Mouse (Mus musculus) heart, embryonic 11.5 days (tissue): ENCODE data around the gene Dennd6b. TPM values are rescaled to one million over a fixed set of nuclear protein-coding genes. Genes with fewer than 3 reads are reported as not detected.

ENCODE experiments used
- ATAC-seq: fragments of 200-750 bp; cut with Nextera tagmentation; replicated peaks from 2 replicates; pipeline ENCODE4 v1.8.0; 2017; ENCODE audit warnings: moderate library complexity; ENCODE audit not compliant: insufficient number of reproducible peaks, low FRiP score, low TSS enrichment
- H3K27ac ChIP-seq: fragments of 300-500 bp; sonication (generic); 2 replicates; pipeline ENCODE4 v1.5.1; 2014; ENCODE audit warnings: mild to moderate bottlenecking, low read depth, low read length
- H3K27me3 ChIP-seq: fragments of 300-500 bp; sonication (generic); 2 replicates; pipeline ENCODE4 v1.6.1; 2014; ENCODE audit warnings: mild to moderate bottlenecking, low read length, mixed read lengths; ENCODE audit not compliant: control insufficient read depth, insufficient read depth
- H3K36me3 ChIP-seq: fragments of 300-500 bp; sonication (generic); 2 replicates; pipeline ENCODE4 v1.6.1; 2014; ENCODE audit warnings: mild to moderate bottlenecking, low read length, moderate library complexity, mixed read lengths; ENCODE audit not compliant: control insufficient read depth, insufficient read depth
- H3K4me1 ChIP-seq: fragments of 300-500 bp; sonication (generic); 2 replicates; pipeline ENCODE4 v1.6.1; 2014; ENCODE audit warnings: low read length; ENCODE audit not compliant: control insufficient read depth, insufficient read depth
- H3K4me2 ChIP-seq: fragments of 300-500 bp; sonication (generic); 2 replicates; pipeline ENCODE4 v1.6.1; 2014; ENCODE audit warnings: mild to moderate bottlenecking, moderate library complexity
- H3K4me3 ChIP-seq: fragments of 300-500 bp; sonication (generic); 2 replicates; pipeline ENCODE4 v1.5.1; 2014; ENCODE audit warnings: low read depth, low read length
- H3K9ac ChIP-seq: fragments of 300-500 bp; sonication (generic); 2 replicates; pipeline ENCODE4 v1.6.1; 2014; ENCODE audit warnings: mild to moderate bottlenecking, low read depth, low read length, moderate library complexity
- H3K9me3 ChIP-seq: fragments of 300-500 bp; sonication (generic); replicated peaks from 2 replicates; pipeline ENCODE4 v1.6.1; 2016; ENCODE audit warnings: low read length; ENCODE audit not compliant: control insufficient read depth
- WGBS: fragments of 180-500 bp; shearing (Covaris S2); extraction: QIAGEN DNeasy Blood & Tissue Kit; methylation state at CpG from one replicate; pipeline ENCODE4 v1.1.7; 2014; ENCODE audit not compliant: insufficient replicate concordance; 5-methylcytosine and 5-hydroxymethylcytosine counted together
- microRNA-seq: library from miRNA; unstranded; fragments of <30 nt; microRNA quantifications from one replicate; pipeline ENCODE4, GENCODE M21; 2016; ENCODE audit warnings: borderline number of aligned reads
- polyA plus RNA-seq: library from polyadenylated mRNA; unstranded; fragments of >200 nt; fragmentation: Nextera tagmentation; extraction: Ambion mirVana; gene quantifications from 2 replicates; pipeline ENCODE4 v1.2.1, GENCODE M21; 2014

Gene Dennd6b
- polyA plus RNA-seq, 1 experiment from 2014 or later = 18.5 TPM

DNA sequence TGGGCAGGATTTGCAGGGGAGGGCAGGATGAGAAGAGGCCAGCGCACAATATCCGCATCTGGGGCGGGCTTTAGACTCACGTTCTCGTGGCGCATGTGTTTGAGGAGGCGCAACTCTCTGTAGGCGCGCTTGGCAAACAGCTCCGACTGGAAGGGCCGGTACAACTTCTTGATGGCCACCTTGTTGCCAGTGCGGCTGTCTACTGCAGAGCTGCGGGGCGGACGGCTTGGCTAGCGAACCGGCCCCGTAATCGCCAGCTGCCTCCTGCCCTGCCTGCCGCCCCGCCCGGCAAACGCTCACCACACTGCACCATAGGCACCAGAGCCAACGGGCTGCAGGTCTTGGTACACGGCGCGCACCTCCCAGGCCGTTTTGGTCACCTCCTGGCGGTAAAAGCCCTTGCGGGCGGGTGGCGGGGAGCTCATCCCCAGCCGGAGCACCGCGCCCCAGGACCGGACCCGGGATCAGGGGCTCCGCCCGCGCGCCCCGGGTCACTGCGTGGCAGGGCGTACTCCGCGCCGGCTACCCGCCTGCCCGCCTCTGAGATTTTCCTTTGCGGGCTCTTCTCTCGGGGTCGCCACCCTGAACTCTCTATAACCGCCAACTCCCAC is 56.1 kb downstream of the Dennd6b start:
- Histone ChIP-seq H3K27ac (no peak overlapping the region), H3K27me3 (peaks cover 29% of the 10 kb centered on the region), H3K4me1 (peaks cover 21% of the 10 kb centered on the region), H3K4me3 (peak overlapping the region; percentile 51), H3K4me2 (peak overlapping the region; percentile 92), H3K9ac (peak overlapping the region; percentile 72), H3K9me3 (no peaks in the 10 kb centered on the region), H3K36me3 (no peaks in the 10 kb centered on the region)
- ATAC-seq = 0 out of 2 replicates have a peak, but pooled peaks have one; percentile 8
- under 1% methylated on average over 53 of the region's 53 CpGs for WGBS

DNA sequence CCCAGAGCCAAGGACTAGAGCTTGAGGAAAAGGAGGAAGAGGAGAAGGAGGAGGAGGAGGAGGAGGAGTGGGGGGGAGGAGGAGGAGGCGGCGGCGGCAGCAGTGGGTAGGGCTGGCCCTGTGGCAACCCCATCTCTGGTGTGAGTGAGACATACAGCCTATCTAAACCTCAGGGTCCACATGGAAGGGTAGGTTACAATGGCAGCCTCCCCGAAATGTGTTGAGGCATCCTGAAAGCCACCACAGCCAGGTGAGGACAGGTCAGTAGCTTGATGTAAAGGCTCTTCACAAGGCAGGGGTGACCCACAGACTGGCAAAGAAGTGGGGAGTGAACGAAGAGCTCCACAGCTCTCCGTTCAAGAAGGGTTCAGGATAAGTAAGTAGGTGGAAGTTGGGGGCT is 57.8 kb downstream of the Dennd6b start:
- 90% methylated on average over 6 of the region's 6 CpGs for WGBS
- H3K9me3 ChIP-seq = no peaks in the 10 kb centered on the region

DNA sequence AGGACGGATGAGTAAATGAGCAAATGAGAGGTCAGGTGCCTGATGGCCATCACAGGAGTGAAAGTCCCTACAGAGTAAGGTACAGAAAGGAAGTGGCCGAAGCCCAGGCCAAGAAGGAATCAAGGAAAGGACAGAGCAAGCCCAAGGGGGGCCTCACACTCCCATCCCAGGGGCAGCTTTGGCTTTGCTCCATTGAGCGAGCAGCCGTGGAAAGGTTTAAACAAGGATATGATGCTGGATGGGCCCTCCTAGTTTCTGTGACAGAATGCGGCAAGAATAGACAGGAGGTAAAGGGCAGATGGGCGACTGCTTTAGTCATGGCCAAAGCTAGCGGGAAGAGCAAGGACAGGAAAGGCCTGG is 58.3 kb downstream of the Dennd6b start:
- H3K9ac ChIP-seq = no peak overlapping the region
- no peaks in the 10 kb centered on the region for H3K9me3 ChIP-seq
- H3K4me1 ChIP-seq = peaks cover 21% of the 10 kb centered on the region
- no peak overlapping the region for H3K4me2 ChIP-seq
- 83% methylated on average over 7 of the region's 7 CpGs for WGBS
- no peak overlapping the region for H3K4me3 ChIP-seq
- H3K27ac ChIP-seq = no peak overlapping the region
- peaks cover 19% of the 10 kb centered on the region for H3K27me3 ChIP-seq
- no peak for ATAC-seq
- no peaks in the 10 kb centered on the region for H3K36me3 ChIP-seq

More for the DNA sequence above, 57.8 kb downstream of the Dennd6b start:
- Histone ChIP-seq H3K27ac (no peak overlapping the region), H3K4me1 (peaks cover 21% of the 10 kb centered on the region), H3K9ac (no peak overlapping the region), H3K36me3 (no peaks in the 10 kb centered on the region), H3K4me2 (no peak overlapping the region), H3K27me3 (peaks cover 19% of the 10 kb centered on the region), H3K4me3 (no peak overlapping the region)
- no peak for ATAC-seq

DNA sequence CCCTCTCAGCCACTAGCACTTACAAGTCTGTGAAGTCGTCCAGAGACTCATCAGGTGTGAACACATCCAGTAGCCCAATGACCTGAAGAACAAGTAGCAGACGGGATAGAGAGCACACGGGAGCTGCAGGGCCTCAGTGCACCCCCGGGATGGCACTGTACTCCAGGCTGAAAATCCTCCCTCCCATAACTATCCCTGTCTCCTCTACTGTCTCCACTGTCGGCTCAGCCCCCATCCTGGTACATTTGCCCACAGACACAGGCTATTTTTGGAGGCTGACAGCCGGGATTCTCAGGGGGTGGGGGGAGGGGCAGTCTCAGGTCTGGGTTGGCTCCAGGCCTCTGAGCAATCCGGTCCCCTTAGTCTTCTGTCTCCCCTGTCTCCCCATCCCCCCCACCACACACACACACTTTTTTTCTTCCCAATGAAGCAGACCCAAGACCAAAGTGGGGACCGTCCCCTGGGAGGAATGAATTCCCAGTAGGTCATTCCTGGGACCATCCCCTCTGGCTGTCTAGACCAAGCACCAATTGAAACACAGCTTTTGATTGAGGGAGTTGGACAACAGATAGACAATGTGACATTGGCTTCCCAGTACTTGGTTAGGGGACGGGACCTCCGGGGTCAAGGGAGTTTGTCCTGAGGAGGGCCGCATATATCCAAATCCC is 58.8 kb downstream of the Dennd6b start:
- Histone ChIP-seq H3K27me3 (peaks cover 14% of the 10 kb centered on the region), H3K27ac (no peak overlapping the region), H3K36me3 (no peaks in the 10 kb centered on the region), H3K4me2 (peak overlapping the region; percentile 53), H3K9ac (no peak overlapping the region), H3K4me1 (peaks cover 21% of the 10 kb centered on the region), H3K9me3 (no peaks in the 10 kb centered on the region), H3K4me3 (peak overlapping the region; percentile 21; the same call in 1 of the 2 replicates)
- 54% methylated on average over 11 of the region's 11 CpGs for WGBS
- ATAC-seq = no peak

DNA sequence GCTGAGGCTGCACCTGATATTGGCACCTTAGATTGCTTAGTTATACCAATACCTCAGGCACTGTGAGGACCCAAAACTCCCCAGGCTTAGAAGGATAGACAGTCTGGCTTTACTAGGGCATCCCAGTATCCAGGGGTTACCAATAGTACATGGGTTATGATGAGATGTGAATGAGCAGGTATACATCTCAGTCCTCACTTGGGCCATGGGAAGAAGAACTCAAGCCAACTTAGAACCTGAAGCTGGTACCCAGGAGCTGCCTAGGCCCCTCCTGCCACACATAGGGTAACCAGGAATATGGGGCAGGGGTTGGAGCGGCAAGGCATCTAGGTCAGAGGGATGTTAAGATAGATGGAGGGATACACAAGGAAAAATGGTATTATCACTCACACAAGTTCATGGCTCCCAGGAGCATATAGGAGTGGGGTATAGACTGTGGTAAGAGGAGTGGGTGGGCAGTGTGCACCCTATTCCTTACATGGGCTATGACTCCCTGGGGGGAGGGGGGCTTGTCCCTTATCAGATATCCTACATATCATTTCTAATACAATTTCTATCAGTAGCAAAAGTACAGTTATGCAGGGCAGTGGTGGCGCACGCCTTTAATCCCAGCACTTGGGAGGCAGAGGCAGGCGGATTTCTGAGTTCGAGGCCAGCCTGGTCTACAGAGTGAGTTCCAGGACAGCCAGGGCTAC is 59.7 kb downstream of the Dennd6b start:
- no peak overlapping the region for H3K4me2 ChIP-seq
- no peak for ATAC-seq
- 87% methylated on average over 4 of the region's 5 CpGs for WGBS

More for the DNA sequence above, 59.7 kb downstream of the Dennd6b start:
- H3K36me3 ChIP-seq = no peaks in the 10 kb centered on the region
- no peak overlapping the region for H3K9ac ChIP-seq
- no peak overlapping the region for H3K4me3 ChIP-seq
- H3K27me3 ChIP-seq = peaks cover 11% of the 10 kb centered on the region; the same call in 1 of the 2 replicates
- no peaks in the 10 kb centered on the region for H3K9me3 ChIP-seq
- no peak overlapping the region for H3K27ac ChIP-seq
- H3K4me1 ChIP-seq = peaks cover 21% of the 10 kb centered on the region

Small RNA genes within 50 kb of the gene (microRNA-seq; reads per million reads assigned to microRNA genes)
- gene Mir6958 (3.0 reads per million, percentile 31 among the genes with 10 or more reads in this experiment), gene Mir7118 (0.20 reads per million)

Other genes starting within 250 kb of the Dennd6b start
- not detected in 2 replicates for gene Ttll8, start 242.1 kb downstream of the Dennd6b start, polyA plus RNA-seq
- not detected in 2 replicates for gene Mlc1, start 217.5 kb downstream of the Dennd6b start, polyA plus RNA-seq
- 57.6 and 78.6 TPM in 2 replicates for gene Mov10l1, start 213.6 kb downstream of the Dennd6b start, polyA plus RNA-seq
- 1.4 and 1.5 TPM in 2 replicates for gene Panx2, start 136.8 kb downstream of the Dennd6b start, polyA plus RNA-seq
- gene Trabd, start 121.4 kb downstream of the Dennd6b start, polyA plus RNA-seq = 51.7 and 52.6 TPM in 2 replicates
- 9.5 and 9.9 TPM in 2 replicates for gene Selenoo, start 107.4 kb downstream of the Dennd6b start, polyA plus RNA-seq
- gene Tubgcp6, start 73.4 kb downstream of the Dennd6b start, polyA plus RNA-seq = 13.1 and 14.1 TPM in 2 replicates
- 10.5 and 11.4 TPM in 2 replicates for gene Hdac10, start 67.8 kb downstream of the Dennd6b start, polyA plus RNA-seq
- 20.7 and 24.6 TPM in 2 replicates for gene Mapk12, start 55.8 kb downstream of the Dennd6b start, polyA plus RNA-seq
- gene Mapk11, start 46.9 kb downstream of the Dennd6b start, polyA plus RNA-seq = 3.2 and 4.2 TPM in 2 replicates
- gene Plxnb2, start 15.7 kb downstream of the Dennd6b start, polyA plus RNA-seq = 84.6 and 95.1 TPM in 2 replicates
- gene Ppp6r2, start 15.1 kb upstream of the Dennd6b start, polyA plus RNA-seq = 20.5 and 23.5 TPM in 2 replicates
- 45.7 and 50.8 TPM in 2 replicates for gene Sbf1, start 118.8 kb upstream of the Dennd6b start, polyA plus RNA-seq
- gene Adm2, start 126.2 kb upstream of the Dennd6b start, polyA plus RNA-seq = 0.79 and 1.0 TPM in 2 replicates
- not detected in 2 replicates for gene Miox, start 137.9 kb upstream of the Dennd6b start, polyA plus RNA-seq
- 29.7 and 37.3 TPM in 2 replicates for gene Lmf2, start 159.2 kb upstream of the Dennd6b start, polyA plus RNA-seq
- 107 and 109 TPM in 2 replicates for gene Ncaph2, start 159.2 kb upstream of the Dennd6b start, polyA plus RNA-seq
- gene Sco2, start 177.3 kb upstream of the Dennd6b start, polyA plus RNA-seq = 7.4 TPM in 2 replicates
- gene Tymp, start 180.5 kb upstream of the Dennd6b start, polyA plus RNA-seq = 0.86 and 1.5 TPM in 2 replicates
- gene Odf3b, start 182.8 kb upstream of the Dennd6b start, polyA plus RNA-seq = 0.54 and 1.00 TPM in 2 replicates
- not detected in 2 replicates for gene Klhdc7b, start 188.4 kb upstream of the Dennd6b start, polyA plus RNA-seq
- gene Syce3, start 214.0 kb upstream of the Dennd6b start, polyA plus RNA-seq = not detected in 2 replicates
- 111 and 129 TPM in 2 replicates for gene Cpt1b, start 229.4 kb upstream of the Dennd6b start, polyA plus RNA-seq
- gene C730034F03Rik, start 233.1 kb upstream of the Dennd6b start, polyA plus RNA-seq = 1.7 and 2.4 TPM in 2 replicates
- gene Gm44502, start 233.2 kb upstream of the Dennd6b start, polyA plus RNA-seq = 0.86 TPM in 1 of 2 replicates, not detected in the other
- gene Chkb, start 233.4 kb upstream of the Dennd6b start, polyA plus RNA-seq = 67.6 and 68.1 TPM in 2 replicates